Mouse (Mus musculus) midbrain, embryonic 16.5 days (tissue): ENCODE data around the gene Aldh5a1. TPM values are rescaled to one million over a fixed set of nuclear protein-coding genes. Genes with fewer than 3 reads are reported as not detected.

Experiments used
- ATAC-seq: fragments of 200-750 bp; cut with Nextera tagmentation; 2 replicates; pipeline ENCODE4 v1.8.0; 2017; ENCODE audit warnings: moderate TSS enrichment
- H3K27ac ChIP-seq: fragments of 300-500 bp; sonication (generic); 2 replicates; pipeline ENCODE4 v1.5.1; 2014; ENCODE audit warnings: mild to moderate bottlenecking, low read length, mixed read lengths
- H3K27me3 ChIP-seq: fragments of 300-500 bp; sonication (generic); 2 replicates; pipeline ENCODE4 v1.6.1; 2014; ENCODE audit warnings: low read depth, low read length, mixed read lengths; ENCODE audit not compliant: control insufficient read depth, insufficient read depth
- H3K36me3 ChIP-seq: fragments of 300-500 bp; sonication (generic); 2 replicates; pipeline ENCODE4 v1.6.1; 2014; ENCODE audit warnings: mild to moderate bottlenecking, low read length, moderate library complexity, mixed read lengths; ENCODE audit not compliant: control insufficient read depth, insufficient read depth
- H3K4me1 ChIP-seq: fragments of 300-500 bp; sonication (generic); 2 replicates; pipeline ENCODE4 v1.6.1; 2014; ENCODE audit warnings: mild to moderate bottlenecking, low read length, mixed read lengths; ENCODE audit not compliant: control insufficient read depth, insufficient read depth
- H3K4me2 ChIP-seq: fragments of 300-500 bp; sonication (generic); 2 replicates; pipeline ENCODE4 v1.6.1; 2014; ENCODE audit warnings: mild to moderate bottlenecking, low read length, mixed read lengths
- H3K4me3 ChIP-seq: fragments of 300-500 bp; sonication (generic); 2 replicates; pipeline ENCODE4 v1.5.1; 2014; ENCODE audit warnings: low read depth, mild to moderate bottlenecking, low read length, moderate library complexity, mixed read lengths
- H3K9ac ChIP-seq: fragments of 300-500 bp; sonication (generic); 2 replicates; pipeline ENCODE4 v1.6.1; 2014; ENCODE audit warnings: low read depth, low read length, mixed read lengths
- H3K9me3 ChIP-seq: fragments of 300-500 bp; sonication (generic); replicated peaks from 2 replicates; pipeline ENCODE4 v1.6.1; 2014; ENCODE audit warnings: mild to moderate bottlenecking, low read length, mixed read lengths; ENCODE audit not compliant: control insufficient read depth, poor library complexity, severe bottlenecking
- WGBS: fragments of 180-500 bp; shearing (Covaris S2); extraction: QIAGEN DNeasy Blood & Tissue Kit; methylation state at CpG from one replicate; pipeline ENCODE4 v1.1.7; 2014; 5-methylcytosine and 5-hydroxymethylcytosine counted together
- polyA plus RNA-seq: library from polyadenylated mRNA; unstranded; fragments of >200 nt; fragmentation: Nextera tagmentation; extraction: Ambion mirVana; gene quantifications from 2 replicates; pipeline ENCODE4 v1.2.1, GENCODE M21; 2015

Aldh5a1 gene
- polyA plus RNA-seq, 1 experiment from 2014 or later, result 14.0 TPM

DNA sequence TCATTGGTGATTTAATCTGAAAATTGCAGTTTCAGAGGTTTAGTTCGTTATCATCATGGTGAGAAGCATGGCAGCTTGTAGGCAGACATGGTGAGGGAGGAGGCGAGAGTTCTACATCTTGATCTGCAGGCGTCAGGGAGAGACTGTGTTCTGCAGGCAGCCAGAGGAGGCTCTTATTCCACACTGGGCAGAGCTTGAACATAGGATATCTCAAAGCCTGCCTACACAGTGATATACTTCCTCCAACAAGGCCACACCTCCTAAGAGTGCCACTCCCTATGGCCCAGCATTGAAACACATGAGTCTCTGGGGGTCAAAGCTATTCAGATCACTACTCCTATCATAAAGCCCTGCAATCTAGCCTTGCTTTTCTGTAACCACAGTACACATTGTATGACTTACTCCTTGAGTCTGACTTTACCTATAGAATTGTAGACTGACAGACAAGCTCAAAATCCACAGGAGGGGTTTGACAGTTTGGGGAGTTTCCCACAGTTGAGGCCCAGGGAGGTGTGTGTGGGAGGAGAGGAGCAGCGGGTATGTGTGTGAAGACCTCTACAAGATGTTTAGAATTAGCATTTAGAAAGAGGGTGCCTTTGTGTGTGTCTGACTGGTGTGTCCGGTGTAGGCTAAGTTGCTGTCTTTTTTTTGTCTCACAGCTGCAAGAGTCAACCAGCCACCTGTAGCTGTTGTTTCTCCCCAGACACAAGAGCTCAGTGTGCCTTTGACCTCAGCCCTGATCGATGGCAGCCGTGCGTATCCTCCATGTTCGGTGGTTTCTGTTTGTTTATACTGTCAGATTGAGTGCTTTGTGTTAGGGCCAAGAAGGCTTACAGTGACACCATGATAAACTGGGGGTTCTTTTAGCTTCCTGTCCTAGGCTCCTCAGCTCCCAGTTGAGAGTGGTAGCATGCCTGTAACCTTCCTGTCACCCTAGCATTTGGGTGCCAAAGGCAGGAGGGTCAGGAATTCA, 70.7 kb downstream of the Aldh5a1 start:
- WGBS, result 72% methylated on average over 9 of the region's 9 CpGs
- Histone ChIP-seq H3K4me3 (no peak overlapping the region), H3K36me3 (no peaks in the 10 kb centered on the region), H3K4me2 (no peak overlapping the region), H3K27me3 (no peaks in the 10 kb centered on the region), H3K4me1 (no peaks in the 10 kb centered on the region), H3K27ac (no peak overlapping the region), H3K9me3 (no peaks in the 10 kb centered on the region), H3K9ac (no peak overlapping the region)
- ATAC-seq, result no peak

- Histone ChIP-seq H3K4me3 (no peak overlapping the region), H3K36me3 (no peaks in the 10 kb centered on the region; the same call in 1 of the 2 replicates), H3K9me3 (no peaks in the 10 kb centered on the region), H3K4me2 (no peak overlapping the region), H3K9ac (no peak overlapping the region), H3K27ac (no peak overlapping the region), H3K27me3 (no peaks in the 10 kb centered on the region), H3K4me1 (no peaks in the 10 kb centered on the region)
- ATAC-seq, result no peak
- 62% methylated on average over 7 of the region's 7 CpGs for WGBS
These were observed 74.9 kb downstream of the Aldh5a1 start for GRCm38 (mm10) chr13:24862520-24862919.

DNA sequence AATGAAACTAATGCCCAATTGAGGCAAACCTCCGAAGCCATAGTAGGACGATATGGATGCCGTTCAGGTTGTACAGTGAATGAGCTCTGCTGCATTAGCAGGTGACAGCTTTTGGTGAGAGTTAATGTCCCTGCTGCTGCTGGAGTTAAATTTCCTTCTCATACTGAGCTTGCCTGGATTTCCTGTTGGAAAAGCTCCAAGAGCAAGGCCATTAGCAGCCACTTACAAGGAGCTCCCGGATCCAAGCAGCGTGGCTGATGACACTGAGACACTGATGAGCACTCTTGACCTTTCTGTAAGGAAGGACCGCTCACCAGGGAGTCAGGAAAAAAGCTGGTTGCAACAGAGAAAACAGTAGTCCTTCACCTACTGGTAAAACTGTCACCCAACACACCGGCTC, 75.4 kb downstream of the Aldh5a1 start:
- Histone ChIP-seq H3K27ac (no peak overlapping the region), H3K4me1 (no peaks in the 10 kb centered on the region), H3K36me3 (no peaks in the 10 kb centered on the region; the same call in 1 of the 2 replicates), H3K4me3 (no peak overlapping the region), H3K4me2 (no peak overlapping the region), H3K9me3 (no peaks in the 10 kb centered on the region), H3K27me3 (no peaks in the 10 kb centered on the region), H3K9ac (no peak overlapping the region)
- ATAC-seq, result no peak
- WGBS, result 83% methylated on average over 7 of the region's 7 CpGs

DNA sequence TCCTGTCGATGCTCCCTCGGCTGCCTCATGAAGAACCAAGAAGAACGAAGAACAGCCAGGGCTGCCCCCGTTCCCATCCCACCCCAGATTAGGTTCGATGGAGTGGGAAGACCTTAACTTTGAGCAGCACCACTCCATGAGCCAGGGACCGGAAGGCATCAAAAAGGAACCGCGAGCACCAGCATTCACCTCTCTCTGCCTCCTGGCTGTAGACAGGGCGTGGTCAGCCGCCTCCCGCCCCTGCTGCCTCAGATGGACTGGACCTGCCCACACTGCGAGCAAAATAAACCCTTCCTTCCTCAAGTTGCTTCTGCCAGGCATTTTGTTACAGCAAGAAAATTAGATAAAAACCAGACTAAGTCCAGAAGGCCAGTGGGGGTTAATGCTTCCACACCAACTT, 76.4 kb downstream of the Aldh5a1 start:
- H3K27me3 ChIP-seq, result no peaks in the 10 kb centered on the region
- no peak overlapping the region for H3K27ac ChIP-seq
- no peaks in the 10 kb centered on the region for H3K9me3 ChIP-seq
- no peaks in the 10 kb centered on the region; the same call in 1 of the 2 replicates for H3K36me3 ChIP-seq
- no peak overlapping the region for H3K9ac ChIP-seq
- H3K4me1 ChIP-seq, result no peaks in the 10 kb centered on the region
- ATAC-seq, result no peak
- WGBS, result 78% methylated on average over 12 of the region's 12 CpGs
- H3K4me2 ChIP-seq, result no peak overlapping the region
- no peak overlapping the region for H3K4me3 ChIP-seq

DNA sequence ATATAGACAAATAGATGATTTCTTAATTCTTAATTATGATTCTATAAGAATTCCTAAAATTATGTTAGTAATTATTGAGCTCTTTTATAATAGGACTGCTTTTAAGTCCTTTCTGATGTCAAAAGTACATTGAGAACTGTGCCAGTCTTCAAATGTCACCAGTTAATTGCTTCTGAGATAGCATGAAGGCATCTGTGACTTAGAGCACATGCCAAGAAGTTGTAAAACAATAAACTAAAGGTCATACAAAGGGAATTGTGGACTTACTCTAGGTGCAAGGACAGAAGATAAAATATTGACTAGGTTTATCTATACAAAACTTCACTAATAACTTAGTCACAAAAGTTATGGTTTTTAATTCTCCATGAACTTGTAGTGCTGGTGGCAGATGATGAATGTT, 78.3 kb downstream of the Aldh5a1 start:
- Histone ChIP-seq H3K9ac (no peak overlapping the region), H3K4me3 (no peak overlapping the region), H3K4me1 (no peaks in the 10 kb centered on the region), H3K4me2 (no peak overlapping the region), H3K27ac (no peak overlapping the region), H3K36me3 (no peaks in the 10 kb centered on the region; the same call in 1 of the 2 replicates), H3K27me3 (no peaks in the 10 kb centered on the region), H3K9me3 (no peaks in the 10 kb centered on the region)
- no peak for ATAC-seq

Other genes with a start within 250 kb of the Aldh5a1 start
- not detected in 2 replicates for gene Armh2, start 196.4 kb downstream of the Aldh5a1 start, polyA plus RNA-seq
- gene Gmnn, start 175.7 kb downstream of the Aldh5a1 start, polyA plus RNA-seq, result 11.0 and 13.6 TPM in 2 replicates
- 19.8 and 25.9 TPM in 2 replicates for gene BC005537, start 136.0 kb downstream of the Aldh5a1 start, polyA plus RNA-seq
- 49.6 and 53.3 TPM in 2 replicates for gene Acot13, start 106.1 kb downstream of the Aldh5a1 start, polyA plus RNA-seq
- 26.5 and 32.0 TPM in 2 replicates for gene Tdp2, start 106.0 kb downstream of the Aldh5a1 start, polyA plus RNA-seq
- gene D130043K22Rik, start 92.5 kb downstream of the Aldh5a1 start, polyA plus RNA-seq, result 8.9 and 10.2 TPM in 2 replicates
- 2.8 and 3.5 TPM in 2 replicates for gene Gpld1, start 5.5 kb upstream of the Aldh5a1 start, polyA plus RNA-seq
- gene Mrs2, start 82.7 kb upstream of the Aldh5a1 start, polyA plus RNA-seq, result 14.9 and 19.3 TPM in 2 replicates
- gene Dcdc2a, start 118.3 kb upstream of the Aldh5a1 start, polyA plus RNA-seq, result 3.9 and 4.8 TPM in 2 replicates